ENCODE assay signal across 11 mouse cellular contexts in genomic region chr9:82217976-82218375, GRCm38 (mm10).
"Had no signal": no experiment of that assay in that cellular context is flagged by ENCODE, and none has a peak within 500 bp of the region (broad histone marks: within the 10 kb centered on the region; RNA-seq: fewer than 3 reads in every experiment).

No protein-coding gene starts in this region.

- H3K4me3 ChIP-seq: kidney, embryonic 15.5 days; limb, embryonic 15.5 days; liver, embryonic 12.5 days; lung, embryonic 15.5 days; midbrain, embryonic 13.5 days; myocyte; neural tube, embryonic 15.5 days had no signal

- H3K36me3 ChIP-seq: kidney, embryonic 15.5 days; limb, embryonic 15.5 days; liver, embryonic 12.5 days; lung, embryonic 15.5 days; midbrain, embryonic 13.5 days; neural tube, embryonic 15.5 days had no signal

- H3K9ac ChIP-seq: kidney, embryonic 15.5 days; limb, embryonic 15.5 days; liver, embryonic 12.5 days; lung, embryonic 15.5 days; midbrain, embryonic 13.5 days; neural tube, embryonic 15.5 days had no signal

- H3K4me2 ChIP-seq: kidney, embryonic 15.5 days; limb, embryonic 15.5 days; liver, embryonic 12.5 days; lung, embryonic 15.5 days; midbrain, embryonic 13.5 days; neural tube, embryonic 15.5 days had no signal

- H3K27me3 ChIP-seq: kidney, embryonic 15.5 days; limb, embryonic 15.5 days; liver, embryonic 12.5 days; lung, embryonic 15.5 days; midbrain, embryonic 13.5 days; neural tube, embryonic 15.5 days had no signal

- H3K9me3 ChIP-seq: kidney, embryonic 15.5 days; limb, embryonic 15.5 days; liver, embryonic 12.5 days; lung, embryonic 15.5 days; midbrain, embryonic 13.5 days; neural tube, embryonic 15.5 days had no signal

- H3K27ac ChIP-seq: kidney, embryonic 15.5 days; limb, embryonic 15.5 days; liver, embryonic 12.5 days; lung, embryonic 15.5 days; midbrain, embryonic 13.5 days; neural tube, embryonic 15.5 days had no signal

- ATAC-seq: liver, embryonic 12.5 days; midbrain, embryonic 13.5 days had no signal

- DNase-seq: kidney, postnatal 14 days; left cerebral cortex, postnatal 4 days; thymus, adult 2 months; thymus, postnatal 36 days had no signal

- H3K4me1 ChIP-seq: kidney, embryonic 15.5 days; limb, embryonic 15.5 days; liver, embryonic 12.5 days; lung, embryonic 15.5 days; midbrain, embryonic 13.5 days; neural tube, embryonic 15.5 days had no signal
